Mouse (Mus musculus): Measurements from ENCODE around the gene Sfxn1.

Sfxn1 gene

DNA sequence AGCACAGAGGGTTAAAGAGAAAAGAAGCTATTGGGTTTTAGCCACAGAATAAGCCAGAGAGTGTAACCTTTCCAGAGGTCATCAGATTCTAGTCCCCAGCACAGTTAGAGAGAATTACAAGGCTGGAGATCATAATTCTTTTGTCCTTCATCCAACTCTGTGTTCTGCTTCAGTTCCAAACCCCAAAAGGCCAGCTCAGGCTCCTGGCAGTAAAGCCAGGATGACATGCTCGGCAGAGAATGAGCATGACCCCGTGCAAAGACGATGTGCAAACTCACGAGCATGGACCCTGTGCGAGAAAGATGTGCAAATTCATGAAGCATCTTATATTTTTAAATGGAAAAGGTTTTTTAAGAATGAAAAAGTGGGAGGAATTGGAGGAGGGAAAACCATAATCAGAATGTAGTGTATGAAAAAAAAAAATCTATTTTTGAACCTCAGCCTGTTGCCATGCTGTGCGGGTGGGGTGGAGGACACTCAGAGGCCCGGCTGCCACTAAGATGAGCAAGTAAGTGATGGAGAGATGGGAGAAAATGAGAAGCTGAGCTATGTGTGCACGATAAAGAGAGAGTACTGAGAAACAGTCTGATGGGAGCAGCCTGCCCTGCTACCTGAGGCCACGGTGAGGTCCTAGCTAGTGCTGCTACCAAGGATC, 66.2 kb downstream of the Sfxn1 start:
- DNase-seq (ENCODE audit: low spot score), result no peak

DNA sequence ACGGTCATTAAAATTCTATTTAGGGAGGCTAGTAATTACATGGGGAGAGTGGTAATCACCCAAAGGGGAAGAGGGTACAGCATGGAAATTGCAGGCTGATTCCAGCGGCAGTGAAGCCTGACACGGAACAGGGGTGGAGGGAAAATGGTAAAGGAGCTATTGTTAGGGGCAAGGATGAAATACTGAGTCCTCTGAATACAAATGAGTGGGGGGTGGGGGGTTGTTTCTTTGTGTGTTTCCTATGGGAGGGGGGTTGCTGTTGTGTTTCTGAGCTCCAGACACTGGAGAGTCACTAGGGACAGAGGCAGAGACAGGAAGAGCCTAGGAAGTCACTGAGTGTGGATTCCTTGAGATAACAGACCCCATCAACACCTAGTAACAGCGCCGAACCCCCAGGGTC, 72.1 kb downstream of the Sfxn1 start:
- DNase-seq (ENCODE audit: low spot score), result no peak

DNA sequence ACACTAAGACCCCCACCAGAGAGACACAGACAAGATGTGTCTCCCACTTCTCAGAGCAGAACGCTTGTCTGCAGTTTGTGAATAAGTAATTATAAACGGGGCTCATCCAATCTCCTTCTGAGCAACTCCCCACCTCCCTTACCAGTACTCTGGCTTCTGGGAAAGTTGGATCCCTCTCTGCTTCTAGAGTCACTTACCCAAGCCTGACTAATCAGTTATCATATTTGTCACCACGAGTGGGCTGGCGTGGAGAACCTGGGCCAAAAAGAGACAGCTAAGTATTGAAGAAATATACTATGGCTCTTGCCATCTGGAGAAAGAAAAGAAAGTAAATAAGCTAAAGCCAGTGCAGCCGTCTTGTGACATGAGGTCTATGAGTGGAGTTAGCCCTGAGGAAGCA, 73.0 kb downstream of the Sfxn1 start:
- DNase-seq (ENCODE audit: low spot score), result no peak

DNA sequence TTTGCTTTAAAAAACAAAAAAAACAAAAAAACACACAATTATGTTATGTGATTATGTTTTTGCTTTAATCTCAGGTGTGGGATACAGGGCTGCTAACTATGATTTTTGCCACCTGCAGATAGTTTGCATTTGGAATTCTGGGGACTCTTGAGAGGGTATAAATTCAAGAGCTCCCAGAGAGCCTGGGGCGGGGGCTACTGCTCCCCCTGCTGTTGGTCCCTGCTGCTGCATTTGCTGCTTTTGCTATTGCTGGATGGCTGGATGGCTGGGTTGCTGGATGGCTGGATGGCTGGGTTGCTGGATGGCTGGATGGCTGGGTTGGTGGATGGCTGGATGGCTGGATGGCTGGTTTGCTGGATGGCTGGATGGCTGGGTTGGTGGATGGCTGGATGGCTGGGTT, 75.7 kb downstream of the Sfxn1 start:
- DNase-seq (ENCODE audit: low spot score), result no peak

DNA sequence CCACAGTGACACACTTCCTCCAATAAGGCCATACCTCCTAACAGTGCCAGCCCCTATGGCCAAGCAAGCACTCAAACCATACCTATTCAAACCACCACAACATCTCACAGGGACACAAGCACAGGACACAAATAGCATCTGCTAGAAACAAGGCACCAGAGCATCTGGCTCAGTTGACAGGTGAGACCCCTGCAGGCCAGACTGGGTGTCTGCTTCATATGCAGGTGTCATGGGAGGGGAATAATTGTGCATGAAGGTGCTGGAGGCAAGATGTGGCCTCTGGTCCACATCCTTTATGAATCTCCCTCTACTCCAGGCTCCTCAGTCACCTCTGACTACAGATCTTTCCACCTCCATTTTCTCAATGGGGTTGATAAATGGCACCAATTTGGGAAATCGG, 80.8 kb downstream of the Sfxn1 start:
- no peak for DNase-seq (ENCODE audit: low spot score)

DNA sequence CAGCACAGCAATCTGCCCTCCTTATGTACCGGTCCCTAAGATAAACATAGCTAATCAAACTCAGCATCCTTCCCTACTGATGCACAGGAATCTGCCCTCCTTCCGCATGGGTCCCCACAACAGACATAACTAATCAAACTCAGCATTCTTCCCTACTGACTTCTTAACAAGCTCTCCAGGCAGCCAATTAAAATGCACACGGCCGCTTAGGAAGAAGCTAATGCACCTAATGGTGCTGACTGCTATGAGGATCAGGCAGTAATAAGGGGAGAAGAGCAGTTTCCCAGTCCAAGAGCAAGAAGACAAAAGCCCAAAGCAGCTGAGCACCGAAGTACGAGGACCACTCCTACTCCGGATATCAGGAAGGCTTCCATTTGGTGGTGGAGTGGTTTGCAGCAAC, 81.2 kb downstream of the Sfxn1 start:
- DNase-seq (ENCODE audit: low spot score), result no peak

DNA sequence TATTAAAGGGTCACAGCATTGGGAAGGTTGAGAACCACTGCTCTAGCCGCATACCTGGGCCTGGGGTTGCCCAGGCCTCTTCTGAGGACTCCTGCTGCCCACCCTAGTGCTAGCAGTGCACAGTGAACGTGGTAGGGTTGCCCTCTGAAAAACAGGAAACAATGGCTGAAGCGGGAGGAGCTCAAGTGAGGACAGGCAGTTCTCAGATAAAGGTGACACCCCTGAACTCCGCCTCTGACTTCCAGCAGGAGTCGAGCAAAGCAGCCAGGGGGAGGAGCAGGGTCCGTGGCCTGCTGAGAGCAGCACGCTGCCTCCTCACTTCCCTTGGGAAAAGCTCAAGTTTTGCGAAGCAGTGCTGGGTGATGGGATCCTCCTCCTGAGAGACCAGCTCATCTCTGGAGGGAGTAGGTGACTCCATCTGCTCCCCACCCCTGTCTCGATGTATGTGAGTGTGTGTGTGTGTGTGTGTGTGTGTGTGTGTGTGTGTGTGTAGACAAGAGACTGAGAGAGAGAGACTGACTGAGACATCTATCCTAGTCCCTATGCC, 82.1 kb downstream of the Sfxn1 start:
- DNase-seq (ENCODE audit: low spot score), result no peak

DNA sequence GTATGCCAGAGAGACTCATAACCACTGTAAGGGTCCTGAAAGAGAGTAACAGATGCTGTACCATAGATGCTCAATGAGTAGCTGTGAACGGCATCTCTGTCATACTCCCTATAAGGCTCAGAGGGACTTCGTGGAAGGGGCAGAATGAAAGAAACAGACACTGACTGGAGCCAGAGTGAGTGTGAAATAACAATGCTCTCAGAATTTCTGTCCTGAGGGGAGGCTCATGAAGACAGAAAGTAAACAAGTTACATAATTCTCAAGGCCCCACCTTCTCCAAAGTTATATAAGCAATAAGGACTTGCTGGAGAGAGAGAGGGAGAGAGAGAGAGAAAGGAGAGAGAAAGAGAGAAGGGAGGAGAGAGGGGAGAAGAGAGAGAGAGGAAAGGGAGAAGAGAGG, 84.2 kb downstream of the Sfxn1 start:
- no peak for DNase-seq (ENCODE audit: low spot score)

Data from layer of hippocampus, adult 9-10 months (tissue).